Mouse (Mus musculus): ENCODE results near the gene Angptl8.

DNA sequence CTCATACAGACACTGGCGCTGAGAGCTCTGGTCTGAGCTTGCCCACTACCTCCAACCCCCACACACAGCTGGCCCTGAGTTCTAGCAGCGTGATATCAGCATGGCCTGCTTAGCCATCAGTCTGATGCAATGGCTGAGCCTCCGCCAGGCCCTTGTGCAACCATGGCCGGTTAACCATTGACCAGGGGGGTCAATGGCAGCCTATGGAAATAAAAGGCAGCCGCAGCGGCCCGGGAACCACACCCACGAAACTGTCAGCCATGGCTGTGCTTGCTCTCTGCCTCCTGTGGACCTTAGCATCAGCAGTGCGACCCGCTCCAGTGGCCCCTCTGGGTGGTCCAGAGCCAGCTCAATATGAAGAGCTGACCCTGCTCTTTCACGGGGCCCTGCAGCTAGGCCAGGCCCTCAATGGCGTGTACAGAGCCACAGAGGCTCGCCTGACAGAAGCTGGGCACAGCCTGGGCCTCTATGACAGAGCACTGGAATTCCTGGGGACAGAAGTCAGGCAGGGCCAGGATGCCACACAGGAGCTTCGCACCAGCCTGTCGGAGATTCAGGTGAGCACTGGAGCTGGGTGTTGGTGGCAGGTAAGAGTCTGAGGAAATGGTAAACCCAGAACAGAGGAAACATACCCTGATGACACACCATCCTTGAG is at the start of gene Angptl8:
- TF ChIP-seq CTCF (IDR thresholded peaks at IDR 0.05; ENCODE audit: control insufficient read depth, insufficient read depth, insufficient read length) (no peak), MYOD1 (IDR thresholded peaks at IDR 0.05; ENCODE audit: control insufficient read depth, insufficient read length, low read depth) (no peak), USF1 (IDR thresholded peaks at IDR 0.05; ENCODE audit: low read depth) (no peak), MYOG (IDR thresholded peaks at IDR 0.05; ENCODE audit: control insufficient read depth, extremely low read depth, insufficient read length) (no peak), MAX (IDR thresholded peaks at IDR 0.05) (no peak), CEBPB (IDR thresholded peaks at IDR 0.05; ENCODE audit: low read depth) (no peak), FOSL1 (IDR thresholded peaks at IDR 0.05; ENCODE audit: insufficient read depth, low read length, poor library complexity, severe bottlenecking) (no peak)

Data from C2C12 (cell line).